Mouse (Mus musculus) midbrain, postnatal 0 days (tissue): ENCODE measurements around the gene Tent5c. TPM values are rescaled to one million over a fixed set of nuclear protein-coding genes. Genes with fewer than 3 reads are reported as not detected.

ENCODE experiments used
- ATAC-seq: fragments of 200-750 bp; cut with Nextera tagmentation; 2 replicates; pipeline ENCODE4 v1.8.0; 2017; ENCODE audit warnings: moderate number of reproducible peaks, mild to moderate bottlenecking, moderate TSS enrichment, moderate library complexity; ENCODE audit not compliant: low FRiP score
- DNase-seq: peaks from one replicate; pipeline ENCODE4 v3.0.0-alpha.2; 2015; ENCODE audit warnings: low spot score
- H3K27ac ChIP-seq: fragments of 300-500 bp; sonication (generic); 2 replicates; pipeline ENCODE4 v1.5.1; 2014; ENCODE audit warnings: low read depth, mild to moderate bottlenecking, low read length, mixed read lengths
- H3K27me3 ChIP-seq: fragments of 300-500 bp; sonication (generic); 2 replicates; pipeline ENCODE4 v1.6.1; 2014; ENCODE audit warnings: low read length, control low read depth, mixed read lengths; ENCODE audit not compliant: insufficient read depth
- H3K36me3 ChIP-seq: fragments of 300-500 bp; sonication (generic); 2 replicates; pipeline ENCODE4 v1.6.1; 2014; ENCODE audit warnings: low read length, control low read depth, mixed read lengths; ENCODE audit not compliant: insufficient read depth
- H3K4me1 ChIP-seq: fragments of 300-500 bp; sonication (generic); 2 replicates; pipeline ENCODE4 v1.6.1; 2014; ENCODE audit warnings: mild to moderate bottlenecking, control low read depth, antibody characterized with exemption, low read length, mixed read lengths; ENCODE audit not compliant: insufficient read depth
- H3K4me2 ChIP-seq: fragments of 300-500 bp; sonication (generic); 2 replicates; pipeline ENCODE4 v1.6.1; 2014; ENCODE audit warnings: low read depth, mild to moderate bottlenecking, low read length, mixed read lengths; ENCODE audit not compliant: poor library complexity, severe bottlenecking
- H3K4me3 ChIP-seq: fragments of 300-500 bp; sonication (generic); 2 replicates; pipeline ENCODE4 v1.5.1; 2014; ENCODE audit warnings: low read depth, mild to moderate bottlenecking, low read length, moderate library complexity
- H3K9ac ChIP-seq: fragments of 300-500 bp; sonication (generic); replicated peaks from 2 replicates; pipeline ENCODE4 v1.6.1; 2014; ENCODE audit warnings: mild to moderate bottlenecking, low read length, moderate library complexity, mixed read lengths; ENCODE audit not compliant: poor library complexity, severe bottlenecking
- H3K9me3 ChIP-seq: fragments of 300-500 bp; sonication (generic); 2 replicates; pipeline ENCODE4 v1.6.1; 2016; ENCODE audit warnings: low read length, control low read depth
- CTCF ChIP-seq: IDR thresholded peaks from 2 replicates; pipeline ENCODE4 v1.5.1; 2016; ENCODE audit warnings: antibody characterized with exemption, mild to moderate bottlenecking
- WGBS: fragments of 180-500 bp; shearing (Covaris S2); extraction: QIAGEN DNeasy Blood & Tissue Kit; methylation state at CpG from one replicate; pipeline ENCODE4 v1.1.7; 2014; 5-methylcytosine and 5-hydroxymethylcytosine counted together
- polyA plus RNA-seq: library from polyadenylated mRNA; unstranded; fragments of >200 nt; fragmentation: Nextera tagmentation; extraction: Ambion mirVana; gene quantifications from 2 replicates; pipeline ENCODE4 v1.2.1, GENCODE M21; 2015
- total RNA-seq: library from RNA; depleted of rRNA; stranded (reverse); fragments of >200 nt; gene quantifications from 2 replicates; pipeline ENCODE4 v1.2.3, GENCODE M21; 2014

Tent5c gene
- total and polyA plus RNA-seq, 2 experiments from 2014 or later: 0.69 to 1.9 TPM

- Histone ChIP-seq H3K4me1 (no peaks in the 10 kb centered on the region), H3K4me3 (no peak overlapping the region), H3K36me3 (no peaks in the 10 kb centered on the region), H3K9me3 (no peaks in the 10 kb centered on the region), H3K27ac (no peak overlapping the region), H3K9ac (no peak overlapping the region), H3K4me2 (no peak overlapping the region), H3K27me3 (no peaks in the 10 kb centered on the region)
- DNase-seq: no peak
- no peak for TF ChIP-seq CTCF
- ATAC-seq: no peak
- 81% methylated on average over 3 of the region's 3 CpGs for WGBS
These were observed 50.0 kb downstream of the Tent5c start for GRCm38 (mm10) chr3:100439088-100439487.

DNA sequence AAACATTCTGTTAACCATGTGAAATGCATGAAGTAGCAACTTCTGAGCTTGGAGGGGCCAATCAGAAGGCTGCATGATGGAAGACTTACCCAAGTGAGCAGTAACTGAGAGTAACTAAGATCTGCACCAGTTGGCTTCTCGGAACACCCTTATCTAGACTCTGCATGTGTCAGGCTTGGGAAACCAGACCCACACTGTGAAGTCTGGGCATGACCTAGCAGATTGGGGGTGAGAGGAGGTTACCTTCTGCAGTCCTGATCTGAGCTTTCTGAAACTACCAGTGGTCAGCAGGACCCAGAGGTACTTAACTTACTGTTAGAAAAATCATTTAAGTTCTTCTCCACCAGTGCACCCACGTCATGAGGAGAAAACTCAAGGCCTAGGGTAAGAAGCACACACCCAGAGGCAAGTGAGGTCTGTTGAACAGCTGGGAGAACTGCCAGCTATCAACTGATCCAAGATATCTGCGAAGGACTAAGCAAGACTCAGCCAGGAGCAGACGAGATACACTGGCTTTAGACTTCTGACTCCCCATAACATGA lies 50.6 kb downstream of the Tent5c start:
- 88% methylated on average over 4 of the region's 4 CpGs for whole genome bisulfite sequencing
- H3K27me3 ChIP-seq: no peaks in the 10 kb centered on the region
- H3K4me2 ChIP-seq: no peak overlapping the region
- H3K4me3 ChIP-seq: no peak overlapping the region
- ATAC-seq (no peak), DNase-seq (no peak)
- no peaks in the 10 kb centered on the region for H3K4me1 ChIP-seq
- no peaks in the 10 kb centered on the region for H3K9me3 ChIP-seq
- no peaks in the 10 kb centered on the region for H3K36me3 ChIP-seq
- H3K9ac ChIP-seq: no peak overlapping the region
- H3K27ac ChIP-seq: no peak overlapping the region
- TF ChIP-seq CTCF: no peak

DNA sequence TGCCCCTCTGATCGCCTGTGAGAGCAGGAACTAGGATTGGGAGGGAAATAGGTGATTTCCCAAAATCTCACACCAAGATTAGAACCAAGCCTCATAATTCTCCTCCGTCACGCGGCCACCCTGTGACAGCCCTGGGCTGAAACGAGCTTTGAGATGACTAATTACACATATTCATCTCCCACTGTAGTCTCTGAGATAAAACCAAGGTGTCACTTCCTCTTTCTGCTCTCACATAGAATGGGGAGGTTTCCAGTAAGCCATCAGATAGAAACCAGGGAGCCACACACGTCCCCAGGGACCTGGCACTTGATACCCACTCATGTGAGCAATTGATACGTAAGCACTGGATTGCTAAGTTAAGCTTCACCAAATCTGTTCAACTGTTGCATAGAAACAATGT lies 52.4 kb downstream of the Tent5c start:
- H3K36me3 ChIP-seq: no peaks in the 10 kb centered on the region
- no peak for TF ChIP-seq CTCF
- H3K9ac ChIP-seq: no peak overlapping the region
- no peaks in the 10 kb centered on the region for H3K9me3 ChIP-seq
- no peak for DNase-seq
- no peak overlapping the region for H3K4me3 ChIP-seq
- WGBS: 83% methylated on average over 7 of the region's 7 CpGs
- H3K4me2 ChIP-seq: no peak overlapping the region
- H3K27me3 ChIP-seq: no peaks in the 10 kb centered on the region
- no peaks in the 10 kb centered on the region for H3K4me1 ChIP-seq
- no peak overlapping the region for H3K27ac ChIP-seq
- ATAC-seq: no peak

- H3K4me1 ChIP-seq: no peaks in the 10 kb centered on the region
- ATAC-seq (no peak), DNase-seq (no peak)
- WGBS: 78% methylated on average over 4 of the region's 4 CpGs
- no peak overlapping the region for H3K4me3 ChIP-seq
- no peak overlapping the region for H3K4me2 ChIP-seq
- no peaks in the 10 kb centered on the region for H3K9me3 ChIP-seq
- no peak overlapping the region for H3K9ac ChIP-seq
- H3K27ac ChIP-seq: no peak overlapping the region
- H3K27me3 ChIP-seq: no peaks in the 10 kb centered on the region
- H3K36me3 ChIP-seq: no peaks in the 10 kb centered on the region
- no peak for TF ChIP-seq CTCF
These were observed 57.4 kb downstream of the Tent5c start for GRCm38 (mm10) chr3:100431705-100432104.

- no peaks in the 10 kb centered on the region for H3K36me3 ChIP-seq
- no peaks in the 10 kb centered on the region for H3K4me1 ChIP-seq
- H3K27me3 ChIP-seq: no peaks in the 10 kb centered on the region
- no peak overlapping the region for H3K9ac ChIP-seq
- no peak for ATAC-seq
- H3K4me3 ChIP-seq: no peak overlapping the region
- WGBS: 67% methylated on average over 1 of the region's 1 CpGs
- H3K4me2 ChIP-seq: no peak overlapping the region
- no peak overlapping the region for H3K27ac ChIP-seq
- no peak for TF ChIP-seq CTCF
- DNase-seq: no peak
- no peaks in the 10 kb centered on the region for H3K9me3 ChIP-seq
These were observed 58.4 kb downstream of the Tent5c start for GRCm38 (mm10) chr3:100430731-100431130.

DNA sequence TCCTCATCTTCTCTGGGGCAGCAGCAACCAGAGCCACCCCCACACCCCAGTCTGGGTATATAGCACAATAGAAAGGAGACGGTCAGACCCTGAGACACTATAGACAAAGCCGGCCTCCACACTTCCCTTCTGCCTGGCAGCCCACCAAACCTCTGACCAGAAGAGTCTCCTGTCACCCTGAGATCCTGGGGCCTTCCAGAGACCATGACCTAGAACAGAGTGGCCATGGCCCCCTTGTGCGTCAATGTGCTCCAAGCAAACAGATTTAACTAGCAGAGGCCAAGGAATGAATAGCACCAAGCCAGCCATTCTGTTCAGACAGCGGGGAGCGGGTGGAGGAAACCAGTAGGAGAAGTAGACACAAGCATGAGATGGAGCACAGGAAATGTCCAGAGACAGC lies 59.0 kb downstream of the Tent5c start:
- DNase-seq: no peak
- Histone ChIP-seq H3K36me3 (no peaks in the 10 kb centered on the region), H3K9me3 (no peaks in the 10 kb centered on the region), H3K27me3 (no peaks in the 10 kb centered on the region), H3K4me2 (no peak overlapping the region), H3K4me3 (no peak overlapping the region), H3K9ac (no peak overlapping the region), H3K4me1 (no peaks in the 10 kb centered on the region), H3K27ac (no peak overlapping the region)
- 93% methylated on average over 5 of the region's 5 CpGs for WGBS
- ATAC-seq: no peak
- no peak for TF ChIP-seq CTCF
